Mouse (Mus musculus): ENCODE measurements around the gene Lgi4. TPM values are rescaled to one million over a fixed set of nuclear protein-coding genes. Genes with fewer than 3 reads are reported as not detected.

Gene Lgi4
- polyA plus RNA-seq, 1 experiment from 2014 or later: 2.1 TPM

- Histone ChIP-seq H3K9me3 (replicated peaks) (no peaks in the 10 kb centered on the region), H3K36me3 (no peaks in the 10 kb centered on the region), H3K4me2 (replicated peaks) (no peak overlapping the region), H3K27me3 (no peaks in the 10 kb centered on the region; the same call in 1 of the 2 replicates), H3K27ac (no peak overlapping the region), H3K9ac (no peak overlapping the region), H3K4me1 (peaks cover 10% of the 10 kb centered on the region), H3K4me3 (no peak overlapping the region)
- ATAC-seq (ENCODE audit: low FRiP score): no peak
- 40% methylated on average over 5 of the region's 5 CpGs for WGBS
These were observed 8.7 kb downstream of the Lgi4 start for GRCm38 (mm10) chr7:31067836-31068235.

GRCm38 (mm10) chr7:31069491-31069890 lies 10.3 kb downstream of the Lgi4 start:
- Histone ChIP-seq H3K9me3 (replicated peaks) (no peaks in the 10 kb centered on the region), H3K4me2 (replicated peaks) (no peak overlapping the region), H3K4me1 (peaks cover 13% of the 10 kb centered on the region), H3K27me3 (no peaks in the 10 kb centered on the region; the same call in 1 of the 2 replicates), H3K4me3 (no peak overlapping the region), H3K27ac (no peak overlapping the region), H3K36me3 (no peaks in the 10 kb centered on the region), H3K9ac (no peak overlapping the region)
- 84% methylated on average over 14 of the region's 14 CpGs for WGBS
- ATAC-seq (ENCODE audit: low FRiP score): no peak

GRCm38 (mm10) chr7:31070324-31070723 lies 11.2 kb downstream of the Lgi4 start:
- Histone ChIP-seq H3K9ac (no peak overlapping the region), H3K4me3 (no peak overlapping the region), H3K4me2 (replicated peaks) (no peak overlapping the region), H3K36me3 (no peaks in the 10 kb centered on the region), H3K4me1 (peaks cover 13% of the 10 kb centered on the region), H3K27ac (no peak overlapping the region), H3K9me3 (replicated peaks) (no peaks in the 10 kb centered on the region), H3K27me3 (no peaks in the 10 kb centered on the region; the same call in 1 of the 2 replicates)
- 85% methylated on average over 6 of the region's 6 CpGs for WGBS
- no peak for ATAC-seq (ENCODE audit: low FRiP score)

GRCm38 (mm10) chr7:31072326-31072725 lies 13.2 kb downstream of the Lgi4 start:
- Histone ChIP-seq H3K27ac (no peak overlapping the region), H3K4me2 (replicated peaks) (no peak overlapping the region)
- no peak for ATAC-seq (ENCODE audit: low FRiP score)

GRCm38 (mm10) chr7:31073546-31073945 lies 14.4 kb downstream of the Lgi4 start:
- Histone ChIP-seq H3K27me3 (no peaks in the 10 kb centered on the region), H3K9me3 (replicated peaks) (no peaks in the 10 kb centered on the region), H3K36me3 (no peaks in the 10 kb centered on the region), H3K4me3 (no peak overlapping the region), H3K4me2 (replicated peaks) (no peak overlapping the region), H3K27ac (no peak overlapping the region), H3K4me1 (peaks cover 23% of the 10 kb centered on the region), H3K9ac (no peak overlapping the region)
- ATAC-seq (ENCODE audit: low FRiP score): no peak

More at GRCm38 (mm10) chr7:31072326-31072725, 13.2 kb downstream of the Lgi4 start:
- Histone ChIP-seq H3K4me1 (peaks cover 16% of the 10 kb centered on the region), H3K9ac (no peak overlapping the region), H3K36me3 (no peaks in the 10 kb centered on the region), H3K27me3 (no peaks in the 10 kb centered on the region), H3K9me3 (replicated peaks) (no peaks in the 10 kb centered on the region), H3K4me3 (no peak overlapping the region)
- 47% methylated on average over 9 of the region's 9 CpGs for WGBS

GRCm38 (mm10) chr7:31074061-31074712 lies 15.0 kb downstream of the Lgi4 start:
- H3K27ac ChIP-seq: peak overlapping the region; percentile 24
- ATAC-seq (ENCODE audit: low FRiP score): 0 out of 2 replicates have a peak, but pooled peaks have one; percentile 6

GRCm38 (mm10) chr7:31074713-31075069 lies 15.5 kb downstream of the Lgi4 start:
- no peak overlapping the region for H3K4me3 ChIP-seq
- peak overlapping the region; percentile 24; the same call in 1 of the 2 replicates for H3K27ac ChIP-seq
- no peaks in the 10 kb centered on the region for H3K27me3 ChIP-seq
- H3K9ac ChIP-seq: no peak overlapping the region
- WGBS: 78% methylated on average over 5 of the region's 5 CpGs
- H3K9me3 ChIP-seq (replicated peaks): no peaks in the 10 kb centered on the region
- no peak overlapping the region for H3K4me2 ChIP-seq (replicated peaks)
- no peak for ATAC-seq (ENCODE audit: low FRiP score)
- peaks cover 23% of the 10 kb centered on the region for H3K4me1 ChIP-seq
- no peaks in the 10 kb centered on the region for H3K36me3 ChIP-seq

More at GRCm38 (mm10) chr7:31074061-31074712, 15.0 kb downstream of the Lgi4 start:
- Histone ChIP-seq H3K4me2 (replicated peaks) (no peak overlapping the region), H3K36me3 (no peaks in the 10 kb centered on the region), H3K4me1 (peaks cover 23% of the 10 kb centered on the region), H3K4me3 (no peak overlapping the region), H3K27me3 (no peaks in the 10 kb centered on the region), H3K9ac (no peak overlapping the region), H3K9me3 (replicated peaks) (no peaks in the 10 kb centered on the region)
- 60% methylated on average over 7 of the region's 7 CpGs for WGBS

GRCm38 (mm10) chr7:31076492-31076891 lies 17.4 kb downstream of the Lgi4 start, which contains the start of gene Fxyd3:
Fxyd3 (minus strand) TSS chr7:31076704.
- H3K9me3 ChIP-seq (replicated peaks): no peaks in the 10 kb centered on the region
- peaks cover 17% of the 10 kb centered on the region for H3K4me1 ChIP-seq
- H3K4me2 ChIP-seq (replicated peaks): no peak within 1 kb of the TSS
- H3K4me3 ChIP-seq: no peak within 1 kb of the TSS
- H3K9ac ChIP-seq: no peak within 1 kb of the TSS
- 65% methylated on average over 5 of the region's 5 CpGs for WGBS
- no peaks in the 10 kb centered on the region for H3K36me3 ChIP-seq
- no peaks in the 10 kb centered on the region for H3K27me3 ChIP-seq
- no peak within 1 kb of the TSS for H3K27ac ChIP-seq
- ATAC-seq (ENCODE audit: low FRiP score): no peak

- H3K4me1 ChIP-seq: peaks cover 13% of the 10 kb centered on the region
- no peak overlapping the region for H3K27ac ChIP-seq
- H3K4me3 ChIP-seq: no peak overlapping the region
- H3K4me2 ChIP-seq (replicated peaks): no peak overlapping the region
- no peaks in the 10 kb centered on the region for H3K36me3 ChIP-seq
- no peak for ATAC-seq (ENCODE audit: low FRiP score)
- WGBS: 48% methylated on average over 6 of the region's 6 CpGs
- H3K27me3 ChIP-seq: no peaks in the 10 kb centered on the region
- no peak overlapping the region for H3K9ac ChIP-seq
- no peaks in the 10 kb centered on the region for H3K9me3 ChIP-seq (replicated peaks)
These were observed 18.3 kb downstream of the Lgi4 start for GRCm38 (mm10) chr7:31077470-31077869.

- WGBS: 46% methylated on average over 5 of the region's 5 CpGs
- Histone ChIP-seq H3K4me3 (no peak overlapping the region), H3K36me3 (no peaks in the 10 kb centered on the region), H3K27me3 (no peaks in the 10 kb centered on the region), H3K9me3 (replicated peaks) (no peaks in the 10 kb centered on the region), H3K9ac (no peak overlapping the region), H3K27ac (no peak overlapping the region), H3K4me1 (peaks cover 17% of the 10 kb centered on the region), H3K4me2 (replicated peaks) (no peak overlapping the region)
- no peak for ATAC-seq (ENCODE audit: low FRiP score)
These were observed 18.8 kb downstream of the Lgi4 start for GRCm38 (mm10) chr7:31077885-31078445.

- 91% methylated on average over 8 of the region's 8 CpGs for WGBS
- H3K27ac ChIP-seq: no peak overlapping the region
- H3K4me3 ChIP-seq: no peak overlapping the region
These were observed 20.5 kb downstream of the Lgi4 start for GRCm38 (mm10) chr7:31079670-31080069.

GRCm38 (mm10) chr7:31080611-31081010 lies 21.5 kb downstream of the Lgi4 start:
- 52% methylated on average over 3 of the region's 3 CpGs for WGBS
- Histone ChIP-seq H3K4me3 (no peak overlapping the region), H3K4me1 (peaks cover 26% of the 10 kb centered on the region), H3K27me3 (no peaks in the 10 kb centered on the region), H3K4me2 (replicated peaks) (no peak overlapping the region), H3K9ac (no peak overlapping the region), H3K36me3 (no peaks in the 10 kb centered on the region), H3K9me3 (replicated peaks) (no peaks in the 10 kb centered on the region), H3K27ac (no peak overlapping the region)
- ATAC-seq (ENCODE audit: low FRiP score): no peak

More at GRCm38 (mm10) chr7:31079670-31080069, 20.5 kb downstream of the Lgi4 start:
- no peaks in the 10 kb centered on the region for H3K9me3 ChIP-seq (replicated peaks)
- H3K9ac ChIP-seq: no peak overlapping the region
- peaks cover 20% of the 10 kb centered on the region for H3K4me1 ChIP-seq
- H3K4me2 ChIP-seq (replicated peaks): no peak overlapping the region
- no peaks in the 10 kb centered on the region for H3K36me3 ChIP-seq
- H3K27me3 ChIP-seq: no peaks in the 10 kb centered on the region
- no peak for ATAC-seq (ENCODE audit: low FRiP score)

- WGBS: 45% methylated on average over 1 of the region's 1 CpGs
- no peaks in the 10 kb centered on the region for H3K36me3 ChIP-seq
- H3K27ac ChIP-seq: no peak overlapping the region
- no peak overlapping the region for H3K4me2 ChIP-seq (replicated peaks)
- no peak overlapping the region for H3K4me3 ChIP-seq
- H3K4me1 ChIP-seq: peaks cover 26% of the 10 kb centered on the region
- ATAC-seq (ENCODE audit: low FRiP score): no peak
- no peak overlapping the region for H3K9ac ChIP-seq
- H3K9me3 ChIP-seq (replicated peaks): peaks cover 4% of the 10 kb centered on the region; the same call in 1 of the 2 replicates
- H3K27me3 ChIP-seq: no peaks in the 10 kb centered on the region
These were observed 22.0 kb downstream of the Lgi4 start for GRCm38 (mm10) chr7:31081106-31081505.

All from hindbrain, embryonic 12.5 days (tissue).